Mouse (Mus musculus) layer of hippocampus, postnatal 25 days (tissue): ENCODE data around the gene Nf1. TPM values are rescaled to one million over a fixed set of nuclear protein-coding genes. Genes with fewer than 3 reads are reported as not detected.

Source experiments
- DNase-seq, 2 experiments: peaks; one replicate each; pipeline ENCODE4 v3.0.0; 2022; ENCODE audit warnings: mixed read lengths in 2 of 2, low spot score in 1 of 2; ENCODE audit errors: extremely low spot score in 1 of 2
- total RNA-seq, 2 experiments: library from RNA; stranded (reverse); gene quantifications; 2 replicates each; pipeline ENCODE4 v1.2.3; 2021

Gene Nf1
- total RNA-seq, 2 experiments from 2014 or later: 103 to 117 TPM

- DNase-seq: no peak
These were observed 236.0 kb downstream of the Nf1 start for GRCm38 (mm10) chr11:79575383-79576073.

GRCm38 (mm10) chr11:79577741-79578140 lies 238.2 kb downstream of the Nf1 start:
- DNase-seq: peak; percentile 53 to 92

GRCm38 (mm10) chr11:79580660-79581059 lies 241.2 kb downstream of the Nf1 start:
- no peak for DNase-seq

- DNase-seq: no peak
These were observed 241.8 kb downstream of the Nf1 start for GRCm38 (mm10) chr11:79581257-79581656.

GRCm38 (mm10) chr11:79584191-79584590 lies 244.7 kb downstream of the Nf1 start:
- DNase-seq: peak; percentile 52 to 73

- DNase-seq: no peak
These were observed 250.0 kb downstream of the Nf1 start for GRCm38 (mm10) chr11:79589317-79590075.

- peak; percentile 36 to 48 for DNase-seq
These were observed 251.4 kb downstream of the Nf1 start, which contains the start of gene Rab11fip4 for GRCm38 (mm10) chr11:79590664-79591590. Gene Rab11fip4 (plus strand): TSS chr11:79591212.

- DNase-seq: peak in 1 of 2 experiments; percentile 33
These were observed 252.1 kb downstream of the Nf1 start for GRCm38 (mm10) chr11:79591591-79591975.

GRCm38 (mm10) chr11:79593495-79593894 lies 254.0 kb downstream of the Nf1 start:
- no peak for DNase-seq

GRCm38 (mm10) chr11:79610454-79610853 lies 271.0 kb downstream of the Nf1 start:
- no peak for DNase-seq

GRCm38 (mm10) chr11:79611011-79611666 lies 271.6 kb downstream of the Nf1 start:
- DNase-seq: peak in 1 of 2 experiments; percentile 24

GRCm38 (mm10) chr11:79612046-79612600 lies 272.6 kb downstream of the Nf1 start:
- no peak for DNase-seq

GRCm38 (mm10) chr11:79613084-79613483 lies 273.6 kb downstream of the Nf1 start:
- DNase-seq: no peak

GRCm38 (mm10) chr11:79613711-79614110 lies 274.2 kb downstream of the Nf1 start:
- DNase-seq: no peak

- DNase-seq: no peak
These were observed 275.4 kb downstream of the Nf1 start for GRCm38 (mm10) chr11:79614880-79615279.

GRCm38 (mm10) chr11:79615871-79616270 lies 276.4 kb downstream of the Nf1 start:
- DNase-seq: no peak

GRCm38 (mm10) chr11:79617991-79618390 lies 278.5 kb downstream of the Nf1 start:
- DNase-seq: no peak

- DNase-seq: no peak
These were observed 283.5 kb downstream of the Nf1 start for GRCm38 (mm10) chr11:79623029-79623428.

- DNase-seq: peak; percentile 52 to 71
These were observed 285.4 kb downstream of the Nf1 start for GRCm38 (mm10) chr11:79624801-79625302.

GRCm38 (mm10) chr11:79628716-79629115 lies 289.2 kb downstream of the Nf1 start:
- DNase-seq: no peak
